Mouse (Mus musculus) B cell, adult 2 months (primary cell): ENCODE measurements around the gene Top2b.
A peak's percentile ranks its signal among the peaks of the same experiment; 100 is the strongest.

Experiments used
- DNase-seq, 2 experiments: peaks; one replicate each; pipeline ENCODE4 v3.0.0; 2022

Gene Top2b

DNA sequence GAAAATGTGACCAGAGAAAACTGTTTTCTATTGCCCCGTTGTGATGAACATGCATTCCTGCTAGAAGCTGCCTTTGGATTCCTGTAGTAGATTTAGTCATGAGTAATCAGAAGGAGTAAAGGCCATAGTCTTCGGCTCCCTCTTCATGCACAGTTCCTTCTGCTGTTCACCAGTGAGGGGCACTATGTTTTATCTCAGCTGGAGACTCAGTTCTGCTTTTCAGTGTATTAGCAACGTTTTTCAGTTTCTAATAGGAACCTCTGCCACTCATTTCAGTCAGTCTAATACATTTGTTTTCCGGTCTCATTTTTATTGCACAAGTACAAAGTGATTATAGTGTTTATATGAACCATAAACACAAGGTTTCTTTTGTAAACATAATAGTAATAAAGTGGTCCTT lies 62.6 kb downstream of the Top2b start:
- no peak for DNase-seq

DNA sequence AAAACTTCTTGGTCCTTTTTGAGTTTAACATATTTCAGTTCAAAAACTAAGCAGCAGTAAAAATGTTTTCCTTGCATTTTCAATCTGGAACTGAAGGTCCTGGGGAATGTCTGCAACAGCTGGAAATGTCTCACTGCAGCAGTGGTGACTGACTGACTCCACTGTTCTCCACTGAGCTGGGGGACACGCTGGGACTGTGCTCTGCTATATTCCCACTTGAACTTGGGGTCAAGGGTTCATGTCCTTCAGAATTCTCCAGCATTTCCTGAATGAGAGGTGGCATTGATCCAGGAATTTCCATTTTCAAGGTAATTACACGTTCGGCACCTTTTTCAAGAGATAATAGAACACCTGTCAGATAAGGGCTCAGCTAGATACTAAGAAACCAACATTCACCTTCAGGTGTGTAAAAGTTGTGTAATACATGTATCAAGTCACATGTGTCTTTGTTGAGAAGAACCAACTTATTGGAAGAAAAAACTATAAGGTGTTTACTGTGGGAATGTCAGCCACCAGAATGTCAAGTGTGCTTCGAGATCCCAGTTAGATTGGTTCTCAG lies 67.0 kb downstream of the Top2b start:
- DNase-seq: no peak

DNA sequence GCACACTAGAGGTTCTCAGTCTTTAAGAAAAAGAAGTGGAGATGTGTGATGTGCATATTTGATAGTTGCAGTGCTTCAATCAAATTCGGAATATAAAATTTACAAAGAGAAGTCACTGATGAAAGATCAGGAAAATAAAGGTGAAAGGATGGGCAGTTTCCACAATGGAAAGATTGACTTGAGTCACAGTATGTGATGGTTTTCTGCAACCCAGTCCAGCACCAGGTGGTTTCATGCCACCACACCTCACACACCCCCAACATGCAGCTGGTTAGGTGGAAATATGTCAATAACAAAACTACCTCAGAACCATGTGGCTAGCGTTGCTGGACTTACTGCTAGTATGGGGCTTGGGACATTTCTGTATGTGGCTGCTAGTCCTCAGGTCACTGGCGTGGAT lies 67.6 kb downstream of the Top2b start:
- no peak for DNase-seq

DNA sequence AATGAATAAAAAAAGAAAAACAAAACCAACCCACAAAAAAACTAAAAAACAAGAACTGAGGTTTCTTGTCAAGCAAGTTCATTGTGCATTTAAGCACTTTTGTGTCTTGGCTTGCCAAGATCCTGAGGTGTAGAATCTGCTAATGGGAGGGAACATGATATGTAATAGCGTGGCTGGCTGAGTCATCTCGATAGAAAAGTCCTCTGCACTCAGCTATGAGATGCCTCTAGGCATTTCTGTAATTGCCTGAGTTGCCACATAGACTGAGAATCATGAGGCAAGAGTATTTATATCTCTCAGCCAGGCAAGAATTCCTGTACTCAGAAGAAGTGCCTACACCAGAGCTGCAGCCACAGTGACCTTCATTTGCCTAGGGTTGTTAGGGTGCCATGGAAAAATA lies 68.2 kb downstream of the Top2b start:
- no peak for DNase-seq

DNA sequence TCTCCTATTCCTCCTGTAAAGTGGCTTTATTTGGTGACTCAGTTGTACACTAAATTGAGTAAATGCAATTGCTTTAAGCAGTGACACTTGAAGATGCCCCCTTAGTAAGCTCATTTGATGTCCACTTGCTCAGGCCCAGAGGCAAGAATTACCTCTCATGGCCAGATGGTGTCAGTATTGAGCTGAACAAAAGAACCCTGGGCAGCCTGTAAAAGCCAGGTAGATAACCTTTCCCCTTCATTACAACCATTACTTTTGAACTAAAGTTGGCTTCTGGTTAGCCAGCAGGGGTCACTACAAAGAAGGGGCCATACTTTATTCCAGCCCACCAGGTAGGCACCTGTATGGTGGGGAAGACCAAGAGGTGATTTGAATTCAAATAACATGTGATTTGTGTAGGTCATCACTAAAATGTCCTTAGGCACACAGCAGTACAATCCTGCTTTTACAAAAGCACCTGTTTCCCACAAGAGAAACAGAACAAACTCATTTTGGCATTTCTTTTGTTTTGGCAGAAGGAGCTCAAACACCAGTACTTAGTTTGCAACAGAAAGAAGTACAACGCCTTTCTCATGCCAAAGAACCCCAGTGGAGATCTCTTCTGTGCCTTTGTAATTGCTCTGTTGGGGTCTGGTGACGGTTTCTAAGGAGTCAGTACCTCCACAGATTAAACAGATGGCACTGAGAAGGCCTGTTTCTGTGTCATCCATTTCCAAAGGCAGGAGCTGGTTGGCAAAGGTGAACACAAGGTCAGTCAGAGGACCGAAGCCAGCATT lies 69.6 kb downstream of the Top2b start:
- DNase-seq: peak; percentile 57 to 63

DNA sequence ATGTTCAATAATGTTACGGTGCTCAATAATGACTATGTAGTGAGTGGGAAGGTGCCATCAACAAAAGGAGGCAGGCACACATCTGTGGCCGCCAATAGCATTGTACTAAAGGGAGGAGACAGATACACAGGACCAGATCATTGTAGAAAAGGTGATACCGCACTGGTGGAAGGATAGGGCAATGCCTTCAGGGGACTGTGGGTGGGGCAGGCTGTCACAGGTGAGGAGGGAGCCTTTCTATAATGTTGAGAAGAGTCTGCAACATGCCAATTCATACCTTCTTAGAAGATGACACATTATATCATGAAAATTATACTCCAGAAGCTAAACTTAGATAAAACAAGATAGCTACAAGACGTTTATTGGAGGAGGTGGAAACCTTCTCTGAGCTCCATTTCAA lies 72.4 kb downstream of the Top2b start:
- no peak for DNase-seq

DNA sequence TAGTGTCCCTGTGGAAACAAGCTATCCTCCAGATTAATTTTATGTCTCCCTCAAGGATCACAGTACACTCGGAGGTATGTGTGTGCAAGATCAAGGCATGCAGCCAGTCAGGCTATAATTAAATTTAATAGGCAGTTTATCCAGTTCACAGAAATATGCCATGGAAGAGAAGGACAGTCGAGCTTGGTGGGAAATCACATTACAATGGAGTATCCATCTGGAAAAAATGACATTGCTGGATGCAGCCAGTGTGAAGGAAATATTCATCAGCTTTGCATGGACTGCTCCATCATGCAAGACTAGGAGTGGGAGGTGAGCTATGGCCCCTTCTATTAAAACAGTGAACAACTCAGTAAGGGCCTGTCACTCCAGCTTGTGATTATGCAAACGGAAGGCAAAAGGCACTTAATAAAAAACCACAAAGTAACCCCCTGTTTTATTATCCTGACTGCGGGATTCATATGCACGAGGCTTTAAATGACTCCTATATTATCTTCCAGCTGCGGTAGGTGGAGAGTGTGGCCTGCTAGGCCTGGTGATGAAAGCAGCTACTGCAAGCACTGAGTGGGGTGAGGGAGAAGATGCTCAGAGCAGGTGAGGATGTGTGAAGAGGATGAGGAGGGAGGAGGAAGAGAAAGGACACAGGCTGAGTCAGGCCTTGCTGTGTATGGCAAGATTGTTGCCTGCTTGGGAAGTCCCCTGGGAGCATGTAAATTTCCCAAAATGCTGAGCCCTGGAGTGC lies 74.6 kb downstream of the Top2b start:
- DNase-seq: no peak

DNA sequence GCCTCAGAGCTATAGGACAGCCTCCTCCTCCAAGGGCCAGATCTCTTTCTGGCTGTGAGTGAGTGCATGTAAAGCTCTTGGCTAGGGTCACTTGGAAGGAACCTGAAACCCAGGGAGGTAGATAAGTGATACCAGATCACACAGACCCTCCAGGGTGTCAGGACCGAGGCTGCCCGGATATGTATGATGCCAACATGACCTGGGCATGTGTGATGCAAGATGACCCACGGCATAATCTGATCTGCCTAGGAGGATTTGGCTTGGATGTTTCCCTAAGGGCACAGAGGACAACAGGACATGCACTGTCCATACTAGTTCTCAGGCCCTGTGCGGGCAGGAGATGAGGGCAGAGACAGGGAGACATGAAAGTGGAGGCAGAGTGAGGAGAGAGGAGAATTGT lies 79.9 kb downstream of the Top2b start:
- DNase-seq: no peak

DNA sequence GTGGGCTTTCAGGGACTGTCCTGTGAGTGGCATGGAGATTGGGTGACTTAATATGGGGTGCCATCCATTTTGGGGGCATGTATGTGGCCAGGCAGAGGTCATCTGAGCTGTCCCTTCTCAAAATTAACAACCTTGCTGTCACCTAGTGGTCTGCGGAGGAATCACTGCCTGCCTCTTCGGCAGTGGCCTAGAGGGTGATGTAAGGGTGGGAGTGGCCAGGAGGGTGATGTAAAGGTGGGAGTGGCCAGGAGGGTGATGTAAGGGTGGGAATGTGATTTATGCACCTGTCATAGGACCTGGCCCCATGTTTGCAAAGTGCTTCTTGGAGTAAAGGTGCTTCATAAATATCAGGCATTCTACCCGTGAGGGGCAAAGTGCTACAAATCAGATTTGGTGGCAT lies 82.6 kb downstream of the Top2b start:
- DNase-seq: peak; percentile 23 to 24

DNA sequence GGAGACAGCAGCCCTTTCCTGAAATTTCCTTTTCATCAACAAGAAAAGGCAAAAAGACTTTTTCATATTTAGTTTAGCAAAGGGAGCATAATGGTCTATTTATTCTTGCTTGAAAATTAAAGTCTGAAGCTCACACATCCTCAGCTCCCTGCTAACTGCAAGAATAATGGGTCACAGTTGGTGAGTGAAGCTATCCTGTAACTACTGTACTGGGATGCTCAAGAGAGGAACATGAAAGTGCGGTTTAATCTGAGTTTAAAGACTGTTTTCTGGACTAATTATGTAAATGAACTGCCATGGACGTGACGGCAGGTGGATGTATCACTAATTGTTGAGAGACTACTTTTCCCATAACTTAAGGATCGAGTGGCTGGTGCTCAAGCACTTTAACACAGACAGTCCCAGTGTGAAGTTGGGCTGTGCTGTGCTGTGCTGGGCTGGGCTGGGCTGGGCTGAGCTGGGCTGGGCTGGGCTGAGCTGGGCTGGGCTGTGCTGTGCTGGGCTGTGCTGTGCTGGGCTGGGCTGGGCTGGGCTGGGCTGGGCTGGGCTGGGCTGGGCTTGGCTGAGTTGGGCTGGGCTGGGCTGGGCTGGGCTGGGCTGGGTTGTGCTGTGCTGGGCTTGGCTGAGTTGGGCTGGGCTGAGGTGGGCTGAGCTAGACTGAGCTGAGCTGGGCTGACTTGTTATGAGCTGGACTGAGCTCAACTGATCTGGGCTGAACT lies 83.4 kb downstream of the Top2b start:
- no peak for DNase-seq

DNA sequence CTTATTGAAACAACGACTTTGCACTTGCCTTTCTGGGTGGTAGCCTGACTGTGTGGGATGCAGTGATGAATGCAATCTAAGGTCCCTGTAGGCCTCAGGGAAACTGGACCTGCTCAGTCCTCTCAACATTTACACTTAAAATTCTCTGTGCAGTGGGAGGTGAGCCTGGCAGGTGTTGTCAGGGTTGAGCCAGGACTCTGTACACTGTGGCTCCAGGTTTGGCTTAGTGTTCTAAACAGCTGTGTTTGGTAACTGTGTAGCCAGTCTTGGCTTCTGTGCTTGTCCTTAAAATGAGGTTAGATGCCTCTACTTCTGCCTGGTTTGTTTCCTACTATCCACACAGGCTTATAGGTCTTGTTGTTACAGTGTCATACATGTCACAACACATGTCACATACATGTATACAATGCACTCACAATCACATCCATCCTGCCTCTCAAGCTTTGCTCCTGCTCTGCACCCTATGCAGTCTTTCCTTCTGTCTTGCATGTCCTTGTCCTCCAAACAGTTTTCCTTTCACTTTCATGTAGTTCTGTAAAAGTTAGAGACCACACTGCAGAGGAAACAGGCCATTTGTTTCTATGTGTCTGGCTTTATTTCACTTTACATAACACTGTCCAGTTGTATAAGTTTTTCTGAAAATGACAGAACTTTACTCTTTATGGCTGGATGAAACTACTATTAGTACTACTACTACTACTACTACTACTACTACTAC lies 113.8 kb downstream of the Top2b start:
- no peak for DNase-seq

DNA sequence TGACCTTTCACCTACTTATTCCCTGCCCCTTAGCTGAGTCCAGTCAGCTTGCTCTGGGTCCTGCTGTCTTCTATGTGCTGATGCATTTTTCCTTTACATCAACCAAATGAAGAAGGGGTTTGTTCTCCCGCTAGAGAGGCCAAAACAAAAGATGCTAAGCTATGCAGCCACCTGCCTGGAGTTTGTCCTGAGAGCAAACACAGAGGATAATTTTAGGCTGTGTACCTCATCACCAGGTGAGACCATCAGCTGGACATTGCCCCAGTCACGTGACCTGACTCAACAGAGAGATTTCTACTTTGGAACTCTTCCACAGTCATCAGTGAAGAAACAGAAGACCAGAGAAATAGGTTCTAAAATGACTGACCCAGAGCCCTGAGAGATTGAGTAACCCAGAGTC lies 114.5 kb downstream of the Top2b start:
- DNase-seq: no peak

DNA sequence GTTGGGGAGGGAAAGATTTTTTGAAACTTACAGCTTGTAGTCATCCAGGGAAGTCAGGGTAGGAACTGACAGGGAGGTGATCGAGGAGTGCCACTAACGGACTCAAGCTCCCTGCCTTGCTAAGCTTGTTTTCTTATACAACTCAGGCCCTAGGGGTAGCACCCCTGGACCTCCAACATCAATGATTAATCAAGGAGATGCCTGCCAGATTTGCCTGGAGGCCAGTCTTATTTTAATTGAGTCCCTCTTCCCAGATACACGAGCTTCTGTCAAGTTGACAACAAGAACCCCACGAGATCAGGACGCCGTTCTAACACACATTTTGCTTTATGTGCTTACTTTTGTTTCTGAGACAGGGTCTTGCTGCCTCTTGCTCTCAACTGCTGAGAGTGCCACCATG lies 115.6 kb downstream of the Top2b start:
- no peak for DNase-seq

DNA sequence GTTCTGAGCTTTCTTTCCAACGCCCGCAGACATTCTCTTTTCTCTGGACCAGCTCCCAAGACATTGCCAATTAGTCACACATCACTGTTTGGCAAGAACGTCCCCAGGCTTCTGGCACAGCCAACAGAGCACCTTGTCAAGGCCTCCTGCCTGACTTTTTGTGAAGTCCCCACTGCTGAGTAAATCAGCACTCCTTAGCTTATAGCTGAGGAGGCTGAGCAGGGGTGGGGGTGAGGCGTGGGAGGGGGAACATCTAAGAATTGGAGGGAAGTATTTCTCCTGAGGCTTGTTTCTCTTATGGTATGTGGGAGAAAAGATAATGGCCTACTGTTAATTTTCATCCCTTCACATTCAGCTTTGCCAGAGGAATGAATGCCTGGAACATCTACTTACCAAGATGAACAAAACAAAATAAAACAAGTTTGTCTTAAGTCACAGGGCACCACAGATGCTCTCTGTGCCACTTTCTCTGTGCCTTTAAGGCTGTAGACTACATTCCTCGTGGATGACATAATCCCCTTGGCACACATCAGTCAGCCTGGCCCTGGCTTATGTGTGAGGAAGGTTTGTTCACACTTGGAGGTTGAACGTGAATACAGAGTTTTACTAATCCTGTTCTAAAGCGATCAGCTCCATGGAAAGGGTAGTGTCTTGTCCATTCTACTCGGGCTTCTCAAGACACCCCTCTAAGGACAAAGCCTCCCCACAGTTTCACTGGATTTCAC lies 118.8 kb downstream of the Top2b start:
- DNase-seq: no peak
